Mouse (Mus musculus) lung, embryonic 15.5 days (tissue): ENCODE measurements around the gene Ston1. TPM values are rescaled to one million over a fixed set of nuclear protein-coding genes. Genes with fewer than 3 reads are reported as not detected.

Source experiments
- ATAC-seq: fragments of 200-750 bp; cut with Nextera tagmentation; 2 replicates; pipeline ENCODE4 v1.8.0; 2017; ENCODE audit warnings: moderate number of reproducible peaks, borderline replicate concordance; ENCODE audit not compliant: low FRiP score, low TSS enrichment; ENCODE audit errors: extremely low read depth
- H3K27ac ChIP-seq: fragments of 300-500 bp; sonication (generic); 2 replicates; pipeline ENCODE4 v1.5.1; 2015; ENCODE audit warnings: moderate library complexity, mild to moderate bottlenecking, inconsistent platforms
- H3K27me3 ChIP-seq: fragments of 300-500 bp; sonication (generic); 2 replicates; pipeline ENCODE4 v1.6.1; 2015; ENCODE audit warnings: inconsistent platforms
- H3K36me3 ChIP-seq: fragments of 300-500 bp; sonication (generic); 2 replicates; pipeline ENCODE4 v1.6.1; 2015; ENCODE audit warnings: inconsistent platforms
- H3K4me1 ChIP-seq: fragments of 300-500 bp; sonication (generic); 2 replicates; pipeline ENCODE4 v1.6.1; 2015; ENCODE audit warnings: inconsistent platforms
- H3K4me2 ChIP-seq: fragments of 300-500 bp; sonication (generic); 2 replicates; pipeline ENCODE4 v1.6.1; 2015; ENCODE audit warnings: inconsistent platforms, mild to moderate bottlenecking, moderate library complexity
- H3K4me3 ChIP-seq: fragments of 300-500 bp; sonication (generic); 2 replicates; pipeline ENCODE4 v1.5.1; 2015; ENCODE audit warnings: mild to moderate bottlenecking, inconsistent platforms
- H3K9ac ChIP-seq: fragments of 300-500 bp; sonication (generic); 2 replicates; pipeline ENCODE4 v1.6.1; 2015; ENCODE audit warnings: inconsistent platforms
- H3K9me3 ChIP-seq: fragments of 300-500 bp; sonication (generic); 2 replicates; pipeline ENCODE4 v1.6.1; 2016; ENCODE audit warnings: inconsistent platforms
- WGBS: fragments of 180-500 bp; shearing (Covaris S2); methylation state at CpG from one replicate; pipeline ENCODE4 v1.1.7; 2015; 5-methylcytosine and 5-hydroxymethylcytosine counted together
- polyA plus RNA-seq: library from polyadenylated mRNA; unstranded; fragments of >200 nt; fragmentation: Nextera tagmentation; extraction: Ambion mirVana; gene quantifications from 2 replicates; pipeline ENCODE4 v1.2.1, GENCODE M21; 2015

The Ston1 gene
- polyA plus RNA-seq, 1 experiment from 2014 or later, result 8.4 TPM

DNA sequence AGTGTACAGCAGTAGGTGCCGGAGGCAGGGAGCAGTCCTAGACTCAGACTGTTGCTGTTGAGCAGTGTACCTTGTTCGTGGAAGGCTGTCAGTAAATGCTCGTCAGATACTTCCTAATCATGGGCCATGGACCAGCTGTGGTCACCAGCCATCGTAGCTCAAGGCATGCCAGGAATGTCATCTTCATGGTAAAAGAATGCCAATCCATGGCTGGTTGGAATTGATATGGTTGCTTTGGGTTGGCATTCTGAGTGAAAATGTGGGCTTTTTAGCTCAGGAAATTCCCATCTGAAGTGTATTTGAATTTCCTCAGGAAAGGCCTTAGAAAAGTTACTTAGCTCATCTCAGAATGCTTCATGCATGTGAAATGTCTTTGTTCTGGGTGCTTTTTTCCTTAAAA, 2.4 kb upstream of the Ston1 start:
- Histone ChIP-seq H3K9ac (no peak overlapping the region), H3K4me2 (no peak overlapping the region), H3K4me1 (peaks cover 14% of the 10 kb centered on the region), H3K9me3 (no peaks in the 10 kb centered on the region), H3K27me3 (no peaks in the 10 kb centered on the region), H3K4me3 (no peak overlapping the region), H3K27ac (no peak overlapping the region), H3K36me3 (no peaks in the 10 kb centered on the region)
- WGBS, result 67% methylated on average over 4 of the region's 4 CpGs
- ATAC-seq, result no peak

DNA sequence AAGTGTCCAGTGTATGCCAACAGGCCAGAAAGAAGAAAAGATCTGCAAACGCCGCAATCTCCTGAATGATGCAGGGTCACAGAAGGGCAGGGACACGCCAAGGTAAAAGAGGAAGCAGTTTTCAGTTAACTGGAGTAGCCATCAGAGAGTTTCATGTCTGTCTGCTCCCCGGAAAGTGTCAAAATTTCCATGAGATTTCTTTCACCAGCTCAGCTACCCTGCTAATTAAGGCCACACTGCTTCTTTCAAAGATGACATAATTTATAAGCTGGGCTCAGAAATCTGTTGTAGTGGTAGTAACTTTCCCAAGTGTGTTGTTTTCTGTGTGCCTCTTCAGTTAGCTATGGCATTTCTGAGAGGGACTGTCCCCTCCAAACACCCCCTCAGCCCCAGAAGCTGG, 1.4 kb upstream of the Ston1 start:
- H3K4me1 ChIP-seq, result peaks cover 17% of the 10 kb centered on the region
- H3K9me3 ChIP-seq, result no peaks in the 10 kb centered on the region
- H3K4me2 ChIP-seq, result no peak overlapping the region
- 69% methylated on average over 4 of the region's 4 CpGs for WGBS
- H3K4me3 ChIP-seq, result no peak overlapping the region
- H3K27ac ChIP-seq, result no peak overlapping the region
- no peak overlapping the region for H3K9ac ChIP-seq
- H3K36me3 ChIP-seq, result no peaks in the 10 kb centered on the region
- no peaks in the 10 kb centered on the region for H3K27me3 ChIP-seq
- no peak for ATAC-seq

DNA sequence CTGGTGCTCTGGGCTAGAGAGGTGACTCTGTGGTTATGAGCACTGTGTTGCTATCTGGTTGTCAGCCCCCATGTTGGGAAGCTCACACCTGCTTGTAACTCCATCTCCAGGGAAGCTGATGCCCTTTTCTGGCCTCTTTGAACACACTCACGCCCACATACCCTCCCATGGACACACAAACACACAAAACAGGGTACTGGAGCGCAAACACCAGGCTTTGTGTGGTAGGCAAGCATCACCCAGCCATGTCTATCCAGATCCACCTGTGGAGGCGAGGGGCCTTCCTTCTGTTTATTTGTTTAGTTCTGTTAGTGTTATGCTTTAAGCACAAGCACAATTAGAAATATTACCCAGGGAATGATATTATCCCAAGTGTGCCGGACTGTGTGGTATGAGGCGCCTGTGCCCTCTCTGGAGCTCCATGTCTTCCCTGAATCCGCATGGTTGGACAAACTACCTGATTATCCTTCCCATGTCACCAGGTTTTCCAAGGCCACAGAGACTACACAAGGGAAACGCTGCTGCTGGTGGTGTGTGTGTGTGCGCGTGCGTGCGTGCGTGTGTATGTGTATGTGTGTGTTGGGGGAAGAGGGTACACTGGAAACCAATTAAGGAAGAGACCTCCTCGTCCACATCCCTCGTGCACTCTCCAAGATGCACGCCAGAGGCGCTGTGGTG, 801 bp upstream of the Ston1 start:
- 27% methylated on average over 16 of the region's 16 CpGs for WGBS
- Histone ChIP-seq H3K27me3 (no peaks in the 10 kb centered on the region), H3K27ac (peak overlapping the region; percentile 89), H3K4me3 (peak overlapping the region; percentile 74), H3K9ac (peak overlapping the region; percentile 78), H3K9me3 (no peaks in the 10 kb centered on the region), H3K4me2 (peak overlapping the region; percentile 78), H3K36me3 (no peaks in the 10 kb centered on the region), H3K4me1 (peaks cover 17% of the 10 kb centered on the region)
- ATAC-seq, result no peak; the same call in 1 of the 2 replicates

DNA sequence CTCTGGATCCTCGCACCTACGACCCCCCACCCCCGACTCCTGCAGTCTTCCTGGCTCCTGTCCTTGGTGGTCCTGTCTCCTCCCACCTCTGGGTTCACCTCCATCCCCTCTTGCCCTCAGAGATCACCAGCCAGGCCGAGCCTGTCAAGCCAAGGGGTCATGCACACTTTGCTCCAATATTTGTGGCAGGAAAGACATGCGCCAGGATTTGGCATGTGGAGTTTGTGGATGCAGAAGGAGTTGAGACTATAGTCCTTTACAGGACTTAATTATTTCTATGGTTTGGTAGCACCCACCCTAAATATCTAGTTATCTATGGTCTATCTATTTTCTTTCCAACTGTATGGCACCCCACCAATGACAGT, 554 bp downstream of the Ston1 start:
- H3K4me2 ChIP-seq, result peak overlapping the region; percentile 78
- H3K9ac ChIP-seq, result peak overlapping the region; percentile 78
- no peaks in the 10 kb centered on the region for H3K9me3 ChIP-seq
- no peak; the same call in 1 of the 2 replicates for ATAC-seq
- H3K27me3 ChIP-seq, result no peaks in the 10 kb centered on the region
- H3K4me3 ChIP-seq, result peak overlapping the region; percentile 74
- WGBS, result 3% methylated on average over 5 of the region's 5 CpGs
- H3K4me1 ChIP-seq, result peaks cover 17% of the 10 kb centered on the region
- peak overlapping the region; percentile 89 for H3K27ac ChIP-seq
- no peaks in the 10 kb centered on the region for H3K36me3 ChIP-seq

DNA sequence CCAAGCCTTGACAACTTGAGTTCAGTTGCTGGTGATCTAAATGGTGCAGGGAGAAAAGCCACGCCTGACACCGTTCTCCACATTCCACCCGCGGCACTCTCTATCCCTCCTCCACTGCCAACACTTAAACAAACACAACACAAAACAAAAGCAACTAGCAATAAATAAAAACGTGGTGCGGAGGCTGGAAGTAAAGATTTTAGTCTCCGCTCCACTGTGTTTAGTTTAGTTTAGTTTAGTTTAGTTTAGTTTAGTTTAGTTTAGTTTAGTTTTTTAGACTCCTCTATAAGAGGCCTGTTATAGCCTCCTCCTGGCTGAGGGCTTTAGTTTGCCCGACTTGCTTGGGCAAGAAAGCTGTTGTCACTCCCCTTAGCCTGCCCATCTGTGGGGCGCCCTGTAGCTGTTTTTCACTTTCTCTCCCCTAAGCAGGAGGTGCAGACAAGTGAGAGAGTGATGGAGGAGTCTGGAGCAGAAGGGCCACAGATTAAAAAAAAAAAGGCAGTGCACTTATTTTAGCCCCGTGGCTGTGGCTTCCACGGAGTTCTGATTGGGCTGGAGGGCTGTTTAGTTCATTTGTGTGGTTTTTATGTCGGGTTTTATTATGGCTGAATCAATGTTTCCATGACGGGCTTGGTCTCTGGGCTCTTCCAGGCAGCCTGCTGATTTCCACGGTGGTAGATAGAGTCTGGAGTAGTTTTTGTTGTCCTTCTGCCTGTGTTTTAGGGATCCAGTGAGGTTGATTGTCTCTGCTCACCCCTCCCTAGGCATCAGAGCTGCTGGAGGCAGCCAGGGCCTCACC, 1.3 kb downstream of the Ston1 start:
- WGBS, result 19% methylated on average over 14 of the region's 14 CpGs
- H3K36me3 ChIP-seq, result no peaks in the 10 kb centered on the region
- peak overlapping the region; percentile 22 for H3K9ac ChIP-seq
- H3K4me2 ChIP-seq, result peak overlapping the region; percentile 78
- H3K9me3 ChIP-seq, result no peaks in the 10 kb centered on the region
- peaks cover 17% of the 10 kb centered on the region for H3K4me1 ChIP-seq
- peak overlapping the region; percentile 74 for H3K4me3 ChIP-seq
- peak overlapping the region; percentile 39 for H3K27ac ChIP-seq
- H3K27me3 ChIP-seq, result no peaks in the 10 kb centered on the region
- ATAC-seq, result no peak

DNA sequence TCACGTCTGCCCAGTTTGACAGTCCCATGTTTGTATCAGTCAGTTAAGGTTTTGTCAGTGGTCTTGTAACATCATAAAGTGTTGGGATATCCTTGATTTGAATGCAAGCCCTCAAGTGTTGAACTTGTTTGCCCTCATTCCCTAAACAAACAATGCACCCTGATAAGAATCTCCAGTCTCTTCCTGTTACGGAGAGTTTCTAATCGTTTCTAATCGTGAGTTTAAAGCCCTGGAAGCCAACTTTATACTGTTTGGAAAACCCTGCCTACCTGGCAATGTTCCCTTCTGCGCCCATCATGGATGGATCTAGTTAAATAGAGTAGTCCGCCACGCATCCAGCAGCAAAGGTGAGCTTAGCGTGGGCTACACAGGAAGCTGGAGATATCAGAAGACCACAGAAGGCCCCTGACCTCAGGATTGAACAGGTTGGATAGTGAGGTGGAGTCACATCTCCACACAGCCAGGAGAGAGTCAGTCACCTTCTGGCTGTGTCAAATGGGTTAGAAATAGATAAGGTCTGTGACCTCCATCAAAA, 3.1 kb downstream of the Ston1 start:
- 59% methylated on average over 8 of the region's 8 CpGs for WGBS
- H3K9ac ChIP-seq, result no peak overlapping the region
- ATAC-seq, result no peak

DNA sequence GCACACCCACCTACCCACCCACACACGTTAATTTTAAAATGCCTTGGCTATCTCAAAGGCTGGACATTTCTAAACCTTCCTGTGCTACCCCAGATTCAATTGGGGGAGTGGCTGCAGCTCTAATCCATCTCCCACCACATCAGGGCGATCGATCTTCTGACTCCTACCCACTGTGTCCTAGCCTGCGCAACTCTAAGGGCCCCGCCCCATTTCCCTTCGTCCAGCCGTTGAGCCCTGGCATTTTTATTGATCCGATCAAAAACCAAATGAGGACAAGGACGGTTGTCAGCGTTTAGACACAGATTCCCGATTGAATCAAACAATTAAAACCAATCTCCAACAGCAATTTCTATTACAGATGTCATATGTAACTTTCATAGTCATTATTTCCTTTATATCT, 6.5 kb downstream of the Ston1 start:
- Histone ChIP-seq H3K9me3 (no peaks in the 10 kb centered on the region), H3K27me3 (no peaks in the 10 kb centered on the region), H3K9ac (no peak overlapping the region), H3K4me1 (peaks cover 12% of the 10 kb centered on the region), H3K27ac (no peak overlapping the region), H3K4me3 (no peak overlapping the region), H3K4me2 (no peak overlapping the region), H3K36me3 (no peaks in the 10 kb centered on the region)
- 86% methylated on average over 11 of the region's 11 CpGs for WGBS
- no peak for ATAC-seq

More for the DNA sequence above, 3.1 kb downstream of the Ston1 start:
- Histone ChIP-seq H3K36me3 (no peaks in the 10 kb centered on the region), H3K4me2 (no peak overlapping the region), H3K4me1 (peaks cover 17% of the 10 kb centered on the region), H3K27me3 (no peaks in the 10 kb centered on the region), H3K27ac (no peak overlapping the region), H3K4me3 (no peak overlapping the region), H3K9me3 (no peaks in the 10 kb centered on the region)

DNA sequence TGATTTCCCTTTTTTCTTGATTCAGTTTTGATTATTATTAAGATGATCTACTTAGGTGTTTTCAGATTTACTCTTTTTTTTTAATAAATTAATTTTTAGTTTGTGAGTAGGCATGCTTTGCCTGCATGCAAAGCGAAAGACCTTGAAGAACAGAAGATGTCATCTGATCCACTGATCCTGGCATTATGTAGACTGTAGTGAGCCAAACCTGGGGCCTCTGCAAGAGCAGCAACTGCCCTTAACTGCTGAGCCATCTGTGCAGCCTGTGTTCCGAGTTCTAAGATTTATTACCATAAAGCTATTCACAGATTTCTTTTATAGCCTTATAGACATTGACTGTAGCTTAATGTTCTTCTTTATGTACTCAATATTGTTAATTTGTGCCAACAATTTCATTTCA, 8.6 kb downstream of the Ston1 start:
- Histone ChIP-seq H3K4me3 (no peak overlapping the region), H3K9ac (no peak overlapping the region), H3K4me2 (no peak overlapping the region), H3K36me3 (no peaks in the 10 kb centered on the region), H3K27me3 (no peaks in the 10 kb centered on the region), H3K9me3 (no peaks in the 10 kb centered on the region), H3K4me1 (no peaks in the 10 kb centered on the region), H3K27ac (no peak overlapping the region)
- 70% methylated on average over 2 of the region's 2 CpGs for WGBS
- ATAC-seq, result no peak

DNA sequence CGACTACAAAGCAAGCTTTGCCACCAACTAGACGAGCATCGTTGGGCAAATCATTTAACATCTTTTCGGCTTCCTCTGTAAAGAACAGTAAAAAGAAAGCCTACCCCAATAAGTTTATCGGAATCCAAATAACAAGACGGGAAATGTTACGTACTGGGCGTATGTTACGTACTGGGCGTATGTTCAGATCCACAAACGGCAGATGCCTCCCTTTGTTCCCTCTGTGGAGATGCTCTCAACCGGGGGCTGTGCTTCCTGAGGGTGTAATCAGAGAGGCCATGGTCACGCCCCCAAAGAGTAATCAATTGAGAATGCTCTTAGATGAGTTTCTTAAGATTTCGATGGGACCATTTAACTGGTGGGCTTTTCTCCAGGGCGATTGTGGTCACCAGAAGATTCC, 11.9 kb downstream of the Ston1 start:
- ATAC-seq, result no peak
- Histone ChIP-seq H3K9me3 (no peaks in the 10 kb centered on the region), H3K4me1 (peaks cover 12% of the 10 kb centered on the region), H3K9ac (no peak overlapping the region), H3K27me3 (no peaks in the 10 kb centered on the region), H3K27ac (no peak overlapping the region), H3K36me3 (no peaks in the 10 kb centered on the region), H3K4me3 (no peak overlapping the region), H3K4me2 (no peak overlapping the region)
- WGBS, result 85% methylated on average over 15 of the region's 15 CpGs

DNA sequence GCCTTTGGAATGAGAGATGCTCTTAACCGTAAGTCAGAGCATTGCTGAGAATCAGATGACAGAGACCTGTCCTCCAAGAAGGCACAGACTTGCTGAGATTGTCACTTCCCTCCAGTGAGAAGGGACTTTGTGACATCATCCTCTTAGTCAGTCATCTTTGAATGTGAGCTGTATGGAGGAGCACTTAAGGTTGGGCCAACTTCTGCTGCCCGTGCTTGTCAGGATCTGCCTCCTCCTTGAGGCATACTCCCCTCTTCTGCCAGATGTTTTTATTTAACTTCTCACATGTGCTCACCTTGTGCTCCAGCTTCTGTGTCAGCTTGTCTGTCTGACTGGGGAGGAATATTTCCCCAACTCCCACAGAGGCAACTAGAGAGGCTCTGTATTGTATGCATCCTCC, 13.6 kb downstream of the Ston1 start:
- no peaks in the 10 kb centered on the region for H3K36me3 ChIP-seq
- no peak overlapping the region for H3K27ac ChIP-seq
- no peak overlapping the region for H3K4me2 ChIP-seq
- H3K4me3 ChIP-seq, result no peak overlapping the region
- H3K9me3 ChIP-seq, result no peaks in the 10 kb centered on the region
- H3K4me1 ChIP-seq, result peaks cover 26% of the 10 kb centered on the region
- no peak overlapping the region for H3K9ac ChIP-seq
- 47% methylated on average over 2 of the region's 2 CpGs for WGBS
- no peaks in the 10 kb centered on the region for H3K27me3 ChIP-seq
- ATAC-seq, result no peak

DNA sequence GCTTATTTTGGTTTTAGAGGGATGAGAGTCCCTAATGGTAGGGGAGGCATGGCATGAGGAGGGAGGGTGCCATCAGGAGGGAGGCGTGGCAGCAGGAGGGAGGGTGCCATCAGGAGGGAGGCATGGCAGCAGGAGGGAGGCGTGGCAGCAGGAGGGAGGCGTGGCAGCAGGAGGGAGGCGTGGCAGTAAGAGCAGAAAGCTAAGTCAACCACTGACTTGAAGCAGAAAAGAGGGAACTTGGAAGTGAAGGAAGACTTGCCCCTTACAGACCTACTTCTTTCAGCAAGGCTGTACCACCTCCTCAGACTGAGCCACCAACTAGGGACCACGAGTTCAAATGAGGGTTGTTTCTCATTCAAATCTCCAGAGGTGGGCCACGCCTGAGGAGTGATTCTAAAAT, 15.7 kb downstream of the Ston1 start:
- Histone ChIP-seq H3K36me3 (no peaks in the 10 kb centered on the region), H3K27me3 (no peaks in the 10 kb centered on the region), H3K4me1 (peaks cover 26% of the 10 kb centered on the region), H3K9me3 (no peaks in the 10 kb centered on the region), H3K4me3 (no peak overlapping the region), H3K4me2 (no peak overlapping the region), H3K27ac (no peak overlapping the region), H3K9ac (no peak overlapping the region)
- ATAC-seq, result no peak
- 56% methylated on average over 6 of the region's 6 CpGs for WGBS

DNA sequence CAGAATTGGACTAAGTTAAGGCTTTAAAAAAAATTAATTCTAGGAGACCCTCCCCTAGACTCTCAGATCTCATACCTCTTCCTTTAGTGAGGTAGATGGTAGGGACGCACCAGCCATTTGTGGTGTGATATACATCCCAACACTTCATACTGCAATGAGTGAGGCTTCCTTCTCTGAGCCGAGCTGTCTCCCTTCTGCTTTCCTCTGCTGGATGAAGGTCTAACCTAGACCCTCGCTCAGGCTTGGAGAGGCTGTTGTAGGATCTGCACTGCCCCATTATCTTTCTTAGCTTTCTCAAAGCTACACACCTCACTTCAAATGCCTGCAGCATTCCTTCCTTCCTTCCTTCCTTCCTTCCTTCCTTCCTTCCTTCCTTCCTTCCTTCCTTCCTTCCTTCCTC, 16.2 kb downstream of the Ston1 start:
- WGBS, result 80% methylated on average over 3 of the region's 3 CpGs
- Histone ChIP-seq H3K9ac (no peak overlapping the region), H3K27me3 (no peaks in the 10 kb centered on the region), H3K9me3 (no peaks in the 10 kb centered on the region), H3K4me1 (peaks cover 26% of the 10 kb centered on the region), H3K4me3 (no peak overlapping the region), H3K27ac (peak overlapping the region; percentile 55; the same call in 1 of the 2 replicates), H3K4me2 (no peak overlapping the region), H3K36me3 (no peaks in the 10 kb centered on the region)
- no peak for ATAC-seq
